ENCODE assay signal across 13 mouse cellular contexts in the genomic region with DNA sequence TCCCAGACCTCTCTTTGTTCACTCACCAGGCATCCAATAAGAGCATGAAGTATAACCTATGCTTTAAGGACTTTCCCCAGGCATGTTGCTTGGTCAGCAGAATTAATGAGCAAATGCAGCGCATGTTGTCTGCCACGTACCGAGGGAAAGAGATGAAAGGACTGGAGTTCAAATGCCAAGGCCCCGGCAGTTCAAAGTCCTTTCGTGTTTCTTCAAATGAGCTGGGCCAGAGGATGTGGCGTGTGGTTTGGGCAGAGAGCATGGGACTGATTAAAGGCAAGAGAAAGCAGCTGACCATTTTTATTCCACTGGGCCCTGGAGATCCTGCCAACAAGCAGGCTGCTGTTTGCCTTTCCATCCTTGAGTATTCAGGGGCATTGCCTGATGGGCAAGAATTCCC.
A peak's percentile ranks its signal among the peaks of the same experiment; 100 is the strongest.
DNase-seq lines count a peak whose midpoint lies in the region; ATAC-seq and TF ChIP-seq lines count a peak whose summit lies in the region.
"Had no signal": no experiment of that assay in that cellular context is flagged by ENCODE, and none has a peak within 500 bp of the region (broad histone marks: within the 10 kb centered on the region; RNA-seq: fewer than 3 reads in every experiment).

No protein-coding gene starts in this region.

- peaks cover 17% of the 10 kb centered on the region for H3K4me1 ChIP-seq in neural tube, embryonic 13.5 days (replicated peaks)
- peaks cover 6% of the 10 kb centered on the region; the same call in 1 of the 2 replicates for H3K4me1 ChIP-seq in neural tube, embryonic 15.5 days
- H3K4me1 ChIP-seq in kidney, postnatal 0 days (replicated peaks; ENCODE audit: insufficient read depth, low read length): peaks cover 12% of the 10 kb centered on the region; the same call in 1 of the 2 replicates
- H3K4me1 ChIP-seq: liver, embryonic 12.5 days had no signal

- 0 out of 2 replicates have a peak overlapping the region, but pooled peaks have one; percentile 6 for H3K27ac ChIP-seq in neural tube, embryonic 13.5 days (replicated peaks)
- no peak overlapping the region for H3K27ac ChIP-seq in neural tube, embryonic 15.5 days (replicated peaks)
- no peak overlapping the region for H3K27ac ChIP-seq in kidney, postnatal 0 days
- H3K27ac ChIP-seq: layer of hippocampus, adult 2 months; liver, embryonic 12.5 days had no signal

- WGBS in neural tube, embryonic 13.5 days: 43% methylated on average over 6 of the region's 6 CpGs
- 43% methylated on average over 6 of the region's 6 CpGs for WGBS in neural tube, embryonic 15.5 days
- 42% methylated on average over 6 of the region's 6 CpGs for WGBS in kidney, postnatal 0 days

- H3K4me3 ChIP-seq in neural tube, embryonic 13.5 days: no peak overlapping the region
- H3K4me3 ChIP-seq in neural tube, embryonic 15.5 days (replicated peaks): no peak overlapping the region
- H3K4me3 ChIP-seq in kidney, postnatal 0 days (replicated peaks; ENCODE audit: low read depth, low read length): no peak overlapping the region
- H3K4me3 ChIP-seq: heart, embryonic 15.5 days; layer of hippocampus, adult 2 months; liver, embryonic 12.5 days had no signal

- no peak overlapping the region for H3K9ac ChIP-seq in neural tube, embryonic 13.5 days
- no peak overlapping the region for H3K9ac ChIP-seq in neural tube, embryonic 15.5 days (replicated peaks)
- no peak overlapping the region for H3K9ac ChIP-seq in kidney, postnatal 0 days (ENCODE audit: low read depth, low read length)
- H3K9ac ChIP-seq: heart, embryonic 15.5 days; liver, embryonic 12.5 days had no signal

- H3K4me2 ChIP-seq in neural tube, embryonic 13.5 days: no peak overlapping the region
- H3K4me2 ChIP-seq in neural tube, embryonic 15.5 days: no peak overlapping the region
- no peak overlapping the region for H3K4me2 ChIP-seq in kidney, postnatal 0 days (ENCODE audit: low read length)
- H3K4me2 ChIP-seq: heart, embryonic 15.5 days; liver, embryonic 12.5 days had no signal

- no peaks in the 10 kb centered on the region for H3K9me3 ChIP-seq in neural tube, embryonic 13.5 days
- H3K9me3 ChIP-seq in neural tube, embryonic 15.5 days (replicated peaks): no peaks in the 10 kb centered on the region
- no peaks in the 10 kb centered on the region for H3K9me3 ChIP-seq in kidney, postnatal 0 days (replicated peaks; ENCODE audit: low read length)
- H3K9me3 ChIP-seq: heart, embryonic 15.5 days had no signal

- no peak for TF ChIP-seq CTCF in kidney, postnatal 0 days (IDR thresholded peaks at IDR 0.05; ENCODE audit: low read depth)

- peak; percentile 73 to 78 for DNase-seq in adrenal gland, adult (ENCODE audit: inconsistent age in 2 of 2, low spot score in 1 of 2)
- DNase-seq in adrenal gland, postnatal 4 days (ENCODE audit: low spot score in 2 of 2): no peak
- DNase-seq in kidney, postnatal 0 days (ENCODE audit: low spot score): no peak
- DNase-seq in spleen, postnatal 14 days (ENCODE audit: low spot score in 2 of 2): no peak
- no peak for DNase-seq in ovary, postnatal 10 days (ENCODE audit: low spot score)
- DNase-seq: cerebellum, adult 9-10 months had no signal

- peaks cover 7% of the 10 kb centered on the region; the same call in 1 of the 2 replicates for H3K36me3 ChIP-seq in neural tube, embryonic 13.5 days
- H3K36me3 ChIP-seq in neural tube, embryonic 15.5 days: no peaks in the 10 kb centered on the region
- no peaks in the 10 kb centered on the region for H3K36me3 ChIP-seq in kidney, postnatal 0 days (ENCODE audit: insufficient read depth, low read length)
- H3K36me3 ChIP-seq: G1E; heart, embryonic 15.5 days; liver, embryonic 12.5 days had no signal

- ATAC-seq in neural tube, embryonic 13.5 days (ENCODE audit: low read depth): no peak
- no peak for ATAC-seq in neural tube, embryonic 15.5 days (ENCODE audit: low FRiP score)
- ATAC-seq in kidney, postnatal 0 days (replicated peaks; ENCODE audit: low FRiP score, low read depth): peak; percentile 59
- ATAC-seq in monocyte, adult 5-6 weeks (replicated peaks; ENCODE audit: insufficient number of reproducible peaks, low FRiP score, low TSS enrichment, poor library complexity, severe bottlenecking): no peak
- ATAC-seq: liver, embryonic 12.5 days had no signal

- H3K27me3 ChIP-seq in neural tube, embryonic 13.5 days: no peaks in the 10 kb centered on the region
- no peaks in the 10 kb centered on the region for H3K27me3 ChIP-seq in neural tube, embryonic 15.5 days (replicated peaks)
- no peaks in the 10 kb centered on the region for H3K27me3 ChIP-seq in kidney, postnatal 0 days (ENCODE audit: insufficient read depth, low read length)
- H3K27me3 ChIP-seq: heart, embryonic 15.5 days; liver, embryonic 12.5 days had no signal

Comparison
In these comparisons a context has a peak if more than half of its experiments do, and no peak if none do; other contexts are left out.
1. DNase-seq: peak in adrenal gland, adult (2 of 2); none in adrenal gland, postnatal 4 days (0 of 2), kidney, postnatal 0 days (single experiment), spleen, postnatal 14 days (0 of 2) and ovary, postnatal 10 days (single experiment).